Mouse (Mus musculus) bone marrow macrophage, adult 2 months (primary cell): Measurements from ENCODE around the gene Rdh19.

Experiments
- CTCF ChIP-seq: IDR thresholded peaks from 2 replicates; pipeline ENCODE4 v1.5.1; 2012; ENCODE audit warnings: low read depth, mild to moderate bottlenecking, low read length, moderate library complexity
- POLR2A ChIP-seq: IDR thresholded peaks from 2 replicates; pipeline ENCODE4 v1.6.1; 2012; ENCODE audit warnings: mild to moderate bottlenecking, low read depth, low read length, borderline replicate concordance

GRCm38 (mm10) chr10:127829121-127829520 is 20.6 kb upstream of the Rdh19 start:
- TF ChIP-seq CTCF (no peak), POLR2A (no peak)
